Mouse (Mus musculus) left cerebral cortex, adult 9 months (tissue): ENCODE data around the gene Rtl9.

Experiments
- DNase-seq, 2 experiments: peaks; one replicate each; pipeline ENCODE4 v3.0.0; 2022; ENCODE audit warnings: low spot score in 2 of 2

The Rtl9 gene

GRCm38 (mm10) chrX:143099044-143099754 lies at the start of gene Rtl9:
Rtl9 (plus strand) TSS chrX:143099594.
- no peak for DNase-seq

GRCm38 (mm10) chrX:143051478-143051877 lies 47.9 kb upstream of the Rtl9 start:
- peak in 1 of 2 experiments; percentile 42 for DNase-seq

GRCm38 (mm10) chrX:143051921-143052320 lies 47.5 kb upstream of the Rtl9 start:
- DNase-seq: no peak

GRCm38 (mm10) chrX:143058829-143059228 lies 40.6 kb upstream of the Rtl9 start:
- DNase-seq: peak in 1 of 2 experiments; percentile 65

GRCm38 (mm10) chrX:143062641-143063355 lies 36.6 kb upstream of the Rtl9 start:
- DNase-seq: no peak

GRCm38 (mm10) chrX:143063780-143064179 lies 35.6 kb upstream of the Rtl9 start:
- DNase-seq: no peak

- DNase-seq: no peak
Measured at GRCm38 (mm10) chrX:143064288-143064687, 35.1 kb upstream of the Rtl9 start.

- no peak for DNase-seq
Measured at GRCm38 (mm10) chrX:143066320-143067114, 32.9 kb upstream of the Rtl9 start.

- no peak for DNase-seq
Measured at GRCm38 (mm10) chrX:143067115-143067514, 32.3 kb upstream of the Rtl9 start.

- no peak for DNase-seq
Measured at GRCm38 (mm10) chrX:143067576-143067975, 31.8 kb upstream of the Rtl9 start.

GRCm38 (mm10) chrX:143080458-143081336 lies 18.7 kb upstream of the Rtl9 start:
- DNase-seq: peak in 1 of 2 experiments; percentile 20

GRCm38 (mm10) chrX:143082732-143083131 lies 16.7 kb upstream of the Rtl9 start:
- no peak for DNase-seq

GRCm38 (mm10) chrX:143088225-143088624 lies 11.2 kb upstream of the Rtl9 start:
- no peak for DNase-seq

- no peak for DNase-seq
Measured at GRCm38 (mm10) chrX:143090904-143091588, 8.3 kb upstream of the Rtl9 start.

GRCm38 (mm10) chrX:143097551-143097950 lies 1.8 kb upstream of the Rtl9 start:
- no peak for DNase-seq

GRCm38 (mm10) chrX:143103146-143103545 lies 3.8 kb downstream of the Rtl9 start:
- no peak for DNase-seq

GRCm38 (mm10) chrX:143105866-143106265 lies 6.5 kb downstream of the Rtl9 start:
- DNase-seq: no peak

GRCm38 (mm10) chrX:143112546-143112945 lies 13.2 kb downstream of the Rtl9 start:
- no peak for DNase-seq
